Mouse (Mus musculus): ENCODE data around the gene Gm28043. TPM values are rescaled to one million over a fixed set of nuclear protein-coding genes. Genes with fewer than 3 reads are reported as not detected.

Gene Gm28043
- polyA plus RNA-seq, 1 experiment from 2014 or later = 2.2 TPM

GRCm38 (mm10) chr17:29681669-29682068 lies 67.0 kb downstream of the Gm28043 start:
- Histone ChIP-seq H3K9me3 (ENCODE audit: control insufficient read depth, low read length) (no peaks in the 10 kb centered on the region), H3K27me3 (ENCODE audit: control insufficient read depth, insufficient read depth, low read length) (no peaks in the 10 kb centered on the region), H3K4me2 (replicated peaks; ENCODE audit: low read depth, low read length) (no peak overlapping the region), H3K9ac (ENCODE audit: low read depth, low read length) (no peak overlapping the region), H3K27ac (ENCODE audit: low read depth, low read length) (no peak overlapping the region), H3K4me1 (ENCODE audit: control insufficient read depth, insufficient read depth, low read length) (no peaks in the 10 kb centered on the region), H3K4me3 (ENCODE audit: low read length) (no peak overlapping the region), H3K36me3 (ENCODE audit: control insufficient read depth, insufficient read depth, low read length) (peaks cover 78% of the 10 kb centered on the region)
- ATAC-seq (ENCODE audit: low FRiP score, low TSS enrichment) = no peak
- WGBS = 96% methylated on average over 9 of the region's 9 CpGs

- no peak overlapping the region for H3K27ac ChIP-seq (ENCODE audit: low read depth, low read length)
- H3K4me3 ChIP-seq (ENCODE audit: low read length) = no peak overlapping the region
- no peak overlapping the region for H3K4me2 ChIP-seq (replicated peaks; ENCODE audit: low read depth, low read length)
- H3K9ac ChIP-seq (ENCODE audit: low read depth, low read length) = no peak overlapping the region
- peaks cover 78% of the 10 kb centered on the region for H3K36me3 ChIP-seq (ENCODE audit: control insufficient read depth, insufficient read depth, low read length)
- no peaks in the 10 kb centered on the region for H3K9me3 ChIP-seq (ENCODE audit: control insufficient read depth, low read length)
- ATAC-seq (ENCODE audit: low FRiP score, low TSS enrichment) = no peak
- H3K4me1 ChIP-seq (ENCODE audit: control insufficient read depth, insufficient read depth, low read length) = no peaks in the 10 kb centered on the region
- WGBS = 91% methylated on average over 7 of the region's 7 CpGs
- H3K27me3 ChIP-seq (ENCODE audit: control insufficient read depth, insufficient read depth, low read length) = no peaks in the 10 kb centered on the region
These were observed 67.6 kb downstream of the Gm28043 start for GRCm38 (mm10) chr17:29682261-29682660.

GRCm38 (mm10) chr17:29683127-29683526 lies 68.5 kb downstream of the Gm28043 start:
- no peak overlapping the region for H3K4me3 ChIP-seq (ENCODE audit: low read length)
- H3K9ac ChIP-seq (ENCODE audit: low read depth, low read length) = no peak overlapping the region
- ATAC-seq (ENCODE audit: low FRiP score, low TSS enrichment) = no peak
- no peak overlapping the region for H3K4me2 ChIP-seq (replicated peaks; ENCODE audit: low read depth, low read length)
- no peaks in the 10 kb centered on the region for H3K4me1 ChIP-seq (ENCODE audit: control insufficient read depth, insufficient read depth, low read length)
- H3K9me3 ChIP-seq (ENCODE audit: control insufficient read depth, low read length) = no peaks in the 10 kb centered on the region
- peaks cover 79% of the 10 kb centered on the region for H3K36me3 ChIP-seq (ENCODE audit: control insufficient read depth, insufficient read depth, low read length)
- H3K27me3 ChIP-seq (ENCODE audit: control insufficient read depth, insufficient read depth, low read length) = no peaks in the 10 kb centered on the region
- 63% methylated on average over 2 of the region's 2 CpGs for whole genome bisulfite sequencing
- no peak overlapping the region for H3K27ac ChIP-seq (ENCODE audit: low read depth, low read length)

GRCm38 (mm10) chr17:29684275-29684674 lies 69.6 kb downstream of the Gm28043 start:
- no peaks in the 10 kb centered on the region for H3K27me3 ChIP-seq (ENCODE audit: control insufficient read depth, insufficient read depth, low read length)
- no peak overlapping the region for H3K4me3 ChIP-seq (ENCODE audit: low read length)
- peaks cover 74% of the 10 kb centered on the region for H3K36me3 ChIP-seq (ENCODE audit: control insufficient read depth, insufficient read depth, low read length)
- no peak overlapping the region for H3K4me2 ChIP-seq (replicated peaks; ENCODE audit: low read depth, low read length)
- WGBS = 98% methylated on average over 4 of the region's 4 CpGs
- H3K4me1 ChIP-seq (ENCODE audit: control insufficient read depth, insufficient read depth, low read length) = no peaks in the 10 kb centered on the region
- H3K9ac ChIP-seq (ENCODE audit: low read depth, low read length) = no peak overlapping the region
- no peak overlapping the region for H3K27ac ChIP-seq (ENCODE audit: low read depth, low read length)
- ATAC-seq (ENCODE audit: low FRiP score, low TSS enrichment) = no peak
- no peaks in the 10 kb centered on the region for H3K9me3 ChIP-seq (ENCODE audit: control insufficient read depth, low read length)

GRCm38 (mm10) chr17:29686771-29687170 lies 72.1 kb downstream of the Gm28043 start:
- Histone ChIP-seq H3K9ac (ENCODE audit: low read depth, low read length) (no peak overlapping the region), H3K9me3 (ENCODE audit: control insufficient read depth, low read length) (no peaks in the 10 kb centered on the region), H3K27ac (ENCODE audit: low read depth, low read length) (no peak overlapping the region), H3K27me3 (ENCODE audit: control insufficient read depth, insufficient read depth, low read length) (no peaks in the 10 kb centered on the region), H3K36me3 (ENCODE audit: control insufficient read depth, insufficient read depth, low read length) (peaks cover 83% of the 10 kb centered on the region), H3K4me2 (replicated peaks; ENCODE audit: low read depth, low read length) (no peak overlapping the region), H3K4me3 (ENCODE audit: low read length) (no peak overlapping the region), H3K4me1 (ENCODE audit: control insufficient read depth, insufficient read depth, low read length) (no peaks in the 10 kb centered on the region)
- WGBS = 95% methylated on average over 5 of the region's 5 CpGs
- ATAC-seq (ENCODE audit: low FRiP score, low TSS enrichment) = no peak; the same call in 1 of the 2 replicates

- Histone ChIP-seq H3K36me3 (ENCODE audit: control insufficient read depth, insufficient read depth, low read length) (peaks cover 77% of the 10 kb centered on the region), H3K4me2 (replicated peaks; ENCODE audit: low read depth, low read length) (no peak overlapping the region), H3K9ac (ENCODE audit: low read depth, low read length) (no peak overlapping the region), H3K9me3 (ENCODE audit: control insufficient read depth, low read length) (no peaks in the 10 kb centered on the region), H3K4me3 (ENCODE audit: low read length) (no peak overlapping the region), H3K4me1 (ENCODE audit: control insufficient read depth, insufficient read depth, low read length) (no peaks in the 10 kb centered on the region), H3K27me3 (ENCODE audit: control insufficient read depth, insufficient read depth, low read length) (no peaks in the 10 kb centered on the region), H3K27ac (ENCODE audit: low read depth, low read length) (no peak overlapping the region)
- no peak for ATAC-seq (ENCODE audit: low FRiP score, low TSS enrichment)
- WGBS = 73% methylated on average over 6 of the region's 6 CpGs
These were observed 72.7 kb downstream of the Gm28043 start for GRCm38 (mm10) chr17:29687373-29687772.

- H3K27ac ChIP-seq (ENCODE audit: low read depth, low read length) = no peak overlapping the region
- no peak overlapping the region for H3K4me3 ChIP-seq (ENCODE audit: low read length)
- WGBS = 92% methylated on average over 10 of the region's 10 CpGs
- no peaks in the 10 kb centered on the region for H3K4me1 ChIP-seq (ENCODE audit: control insufficient read depth, insufficient read depth, low read length)
- H3K4me2 ChIP-seq (replicated peaks; ENCODE audit: low read depth, low read length) = no peak overlapping the region
- no peaks in the 10 kb centered on the region for H3K9me3 ChIP-seq (ENCODE audit: control insufficient read depth, low read length)
- no peaks in the 10 kb centered on the region for H3K27me3 ChIP-seq (ENCODE audit: control insufficient read depth, insufficient read depth, low read length)
- ATAC-seq (ENCODE audit: low FRiP score, low TSS enrichment) = no peak
- H3K36me3 ChIP-seq (ENCODE audit: control insufficient read depth, insufficient read depth, low read length) = peaks cover 68% of the 10 kb centered on the region
- no peak overlapping the region for H3K9ac ChIP-seq (ENCODE audit: low read depth, low read length)
These were observed 73.9 kb downstream of the Gm28043 start for GRCm38 (mm10) chr17:29688610-29689009.

GRCm38 (mm10) chr17:29690257-29690656 lies 75.6 kb downstream of the Gm28043 start:
- Histone ChIP-seq H3K9me3 (ENCODE audit: control insufficient read depth, low read length) (no peaks in the 10 kb centered on the region), H3K4me3 (ENCODE audit: low read length) (no peak overlapping the region), H3K9ac (ENCODE audit: low read depth, low read length) (no peak overlapping the region), H3K27ac (ENCODE audit: low read depth, low read length) (no peak overlapping the region), H3K27me3 (ENCODE audit: control insufficient read depth, insufficient read depth, low read length) (no peaks in the 10 kb centered on the region), H3K4me1 (ENCODE audit: control insufficient read depth, insufficient read depth, low read length) (no peaks in the 10 kb centered on the region), H3K4me2 (replicated peaks; ENCODE audit: low read depth, low read length) (no peak overlapping the region), H3K36me3 (ENCODE audit: control insufficient read depth, insufficient read depth, low read length) (peaks cover 69% of the 10 kb centered on the region)
- WGBS = 34% methylated on average over 6 of the region's 6 CpGs
- ATAC-seq (ENCODE audit: low FRiP score, low TSS enrichment) = no peak

GRCm38 (mm10) chr17:29692827-29693226 lies 78.2 kb downstream of the Gm28043 start:
- no peaks in the 10 kb centered on the region for H3K27me3 ChIP-seq (ENCODE audit: control insufficient read depth, insufficient read depth, low read length)
- H3K4me2 ChIP-seq (replicated peaks; ENCODE audit: low read depth, low read length) = no peak overlapping the region
- WGBS = 88% methylated on average over 2 of the region's 2 CpGs
- H3K4me1 ChIP-seq (ENCODE audit: control insufficient read depth, insufficient read depth, low read length) = no peaks in the 10 kb centered on the region
- H3K9me3 ChIP-seq (ENCODE audit: control insufficient read depth, low read length) = no peaks in the 10 kb centered on the region
- peaks cover 69% of the 10 kb centered on the region for H3K36me3 ChIP-seq (ENCODE audit: control insufficient read depth, insufficient read depth, low read length)
- H3K4me3 ChIP-seq (ENCODE audit: low read length) = no peak overlapping the region
- no peak overlapping the region for H3K27ac ChIP-seq (ENCODE audit: low read depth, low read length)
- no peak for ATAC-seq (ENCODE audit: low FRiP score, low TSS enrichment)
- H3K9ac ChIP-seq (ENCODE audit: low read depth, low read length) = no peak overlapping the region

Measured in kidney, embryonic 14.5 days (tissue).